Mouse (Mus musculus): ENCODE results near the gene Tnfrsf8. TPM values are rescaled to one million over a fixed set of nuclear protein-coding genes. Genes with fewer than 3 reads are reported as not detected.

The Tnfrsf8 gene
- 18.5 TPM for polyA plus RNA-seq (2017; shearing (Covaris generic))

DNA sequence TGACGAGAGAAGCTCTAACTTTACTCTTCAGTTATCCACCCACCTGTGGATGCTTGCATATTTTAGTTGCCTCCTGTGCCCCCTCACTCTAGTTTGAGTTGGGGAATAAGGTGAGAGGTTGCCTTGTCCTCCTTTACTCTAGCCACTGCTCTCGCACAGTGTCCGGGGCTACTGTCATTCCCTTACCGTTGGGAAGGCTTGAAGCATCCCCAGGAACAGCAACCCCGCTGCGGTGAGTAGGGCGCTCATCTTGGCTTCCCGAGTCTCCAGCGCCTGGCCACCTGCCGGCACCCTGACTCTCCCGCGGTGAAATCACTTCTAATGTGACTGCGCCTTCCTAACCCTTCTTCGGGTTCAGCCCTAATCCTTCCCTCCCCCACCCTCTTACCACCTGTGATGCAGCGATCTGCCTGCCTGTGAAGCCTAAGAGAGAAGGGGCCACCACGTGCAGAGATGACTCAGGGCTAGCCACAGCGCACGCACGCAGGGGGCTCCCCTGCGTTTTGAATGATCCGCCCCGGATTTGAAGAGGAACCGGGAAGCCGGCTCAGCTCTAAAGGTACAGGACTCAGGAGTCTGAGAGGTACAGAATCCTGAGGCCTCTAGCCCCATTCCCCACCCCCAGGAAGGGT lies at the start of gene Tnfrsf8:
Gene Tnfrsf8, minus strand, starts transcription at position 329 of the 632 bp plus-strand sequence.

DNA sequence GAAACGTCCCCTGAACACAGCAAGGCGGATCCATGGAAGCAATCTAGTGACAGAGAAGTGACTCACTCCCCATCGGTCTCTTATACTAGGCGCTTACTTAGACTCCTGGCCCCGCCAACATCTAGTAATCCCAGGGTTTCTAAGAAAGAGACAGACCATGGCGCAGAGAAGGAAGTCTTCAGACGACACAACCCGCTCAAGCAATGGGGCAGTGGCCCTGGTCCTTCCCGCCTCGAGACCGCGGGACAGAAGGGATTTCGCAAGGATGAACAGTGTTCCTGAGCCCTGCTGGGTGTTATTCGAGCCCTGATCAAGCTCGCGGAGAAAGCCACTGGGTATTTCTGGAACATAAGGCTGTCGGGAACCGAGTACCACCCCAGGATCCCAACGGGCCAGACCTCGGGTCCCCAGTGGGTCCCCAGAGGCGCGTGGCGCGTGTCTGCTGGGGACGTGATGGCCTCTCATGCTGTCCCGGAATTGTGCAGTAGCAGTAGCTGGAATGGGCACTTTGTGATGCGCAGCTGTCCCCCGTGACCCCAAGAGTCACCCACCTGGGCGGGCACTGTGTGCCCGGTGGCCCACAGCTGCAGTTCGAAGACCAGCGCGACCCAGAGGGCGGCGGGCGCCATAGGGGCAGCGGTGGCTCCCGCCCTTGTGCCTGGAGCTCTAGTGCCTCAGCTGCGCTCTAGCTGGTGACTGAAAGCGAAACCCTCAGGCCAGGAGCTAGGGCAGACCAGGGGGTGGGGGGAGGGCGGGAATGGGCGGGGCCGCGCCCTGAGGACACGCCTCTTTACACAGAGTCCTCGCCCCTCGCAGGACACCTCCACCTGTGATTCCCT lies 68.6 kb downstream of the Tnfrsf8 start, which contains the start of gene Tnfrsf1b:
Gene Tnfrsf1b, minus strand, starts transcription at position 698 of the 839 bp plus-strand sequence.

Other genes starting within 250 kb of the Tnfrsf8 start
- gene Vps13d, start 120.2 kb downstream of the Tnfrsf8 start, polyA plus RNA-seq (2017; shearing (Covaris generic)) = 5.8 TPM
- 470 TPM for gene Tnfrsf1b, start 68.3 kb downstream of the Tnfrsf8 start, polyA plus RNA-seq (2017; shearing (Covaris generic))
- gene Zfp990, start 195.6 kb upstream of the Tnfrsf8 start, polyA plus RNA-seq (2017; shearing (Covaris generic)) = not detected

All from inflammation-experienced regulatory T-cells, adult 16 weeks (primary cell).